Mouse (Mus musculus): ENCODE measurements around the gene Iscu.
A peak's percentile ranks its signal among the peaks of the same experiment; 100 is the strongest.
"Not testable (repeated sequence)": the region's sequence is repeated elsewhere in the genome, so short reads cannot be mapped to it uniquely, and the experiment has no call there.

Iscu gene

DNA sequence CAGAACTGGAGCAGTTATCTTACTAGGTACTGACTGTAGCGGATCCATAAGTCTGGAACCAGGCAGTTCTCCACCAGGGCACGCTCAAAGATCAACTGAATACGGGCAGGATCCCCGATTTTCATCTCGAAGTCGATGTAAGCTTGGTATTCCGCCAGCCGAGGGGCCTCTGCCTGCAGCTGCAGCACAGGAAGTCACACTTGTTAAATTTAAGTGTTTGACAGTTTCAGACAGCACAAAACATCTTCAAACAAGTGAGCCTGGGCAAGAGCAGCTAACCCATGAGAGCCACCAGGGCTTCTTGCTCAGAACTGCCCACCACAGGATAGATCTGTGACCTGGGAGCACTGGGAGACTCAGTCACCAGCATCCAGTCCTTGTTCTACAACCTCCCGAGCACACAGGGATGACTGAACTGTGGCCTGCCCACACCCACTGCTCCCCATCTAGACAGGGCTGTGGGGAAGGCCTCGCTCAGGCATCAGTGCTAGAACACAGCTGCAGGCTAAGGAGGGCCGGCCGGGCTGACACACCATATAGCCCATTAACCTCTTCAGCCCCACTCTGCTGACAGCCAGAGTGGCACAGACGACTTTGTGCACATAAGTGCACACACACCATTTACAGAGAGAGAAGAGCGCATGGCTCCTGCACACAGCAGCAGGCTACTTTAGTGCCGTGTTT is 17.1 kb upstream of the Iscu start:
- no peak for DNase-seq (ENCODE audit: low spot score)

DNA sequence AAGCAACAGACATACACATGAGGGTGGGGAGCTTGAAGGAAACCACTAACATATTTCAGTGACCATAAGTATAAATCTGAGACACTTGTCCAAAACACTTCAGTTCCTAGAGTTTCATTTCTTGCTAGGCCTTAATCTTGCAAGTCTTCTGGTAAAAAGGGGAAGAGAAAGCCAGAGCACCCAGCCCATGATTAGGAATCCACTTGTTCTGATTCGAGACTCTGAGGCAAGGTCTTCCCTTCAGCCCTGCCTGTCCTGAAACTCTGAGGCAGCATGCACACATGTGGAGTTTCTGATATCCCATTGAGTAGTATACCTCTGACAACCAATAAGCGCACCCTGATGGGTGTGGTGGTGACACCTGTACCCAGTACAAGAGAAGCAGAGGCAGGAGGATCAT is 11.0 kb upstream of the Iscu start:
- DNase-seq (ENCODE audit: low spot score): no peak

- DNase-seq (ENCODE audit: low spot score): no peak
Measured at GRCm38 (mm10) chr5:113764426-113764825, 8.1 kb upstream of the Iscu start.

DNA sequence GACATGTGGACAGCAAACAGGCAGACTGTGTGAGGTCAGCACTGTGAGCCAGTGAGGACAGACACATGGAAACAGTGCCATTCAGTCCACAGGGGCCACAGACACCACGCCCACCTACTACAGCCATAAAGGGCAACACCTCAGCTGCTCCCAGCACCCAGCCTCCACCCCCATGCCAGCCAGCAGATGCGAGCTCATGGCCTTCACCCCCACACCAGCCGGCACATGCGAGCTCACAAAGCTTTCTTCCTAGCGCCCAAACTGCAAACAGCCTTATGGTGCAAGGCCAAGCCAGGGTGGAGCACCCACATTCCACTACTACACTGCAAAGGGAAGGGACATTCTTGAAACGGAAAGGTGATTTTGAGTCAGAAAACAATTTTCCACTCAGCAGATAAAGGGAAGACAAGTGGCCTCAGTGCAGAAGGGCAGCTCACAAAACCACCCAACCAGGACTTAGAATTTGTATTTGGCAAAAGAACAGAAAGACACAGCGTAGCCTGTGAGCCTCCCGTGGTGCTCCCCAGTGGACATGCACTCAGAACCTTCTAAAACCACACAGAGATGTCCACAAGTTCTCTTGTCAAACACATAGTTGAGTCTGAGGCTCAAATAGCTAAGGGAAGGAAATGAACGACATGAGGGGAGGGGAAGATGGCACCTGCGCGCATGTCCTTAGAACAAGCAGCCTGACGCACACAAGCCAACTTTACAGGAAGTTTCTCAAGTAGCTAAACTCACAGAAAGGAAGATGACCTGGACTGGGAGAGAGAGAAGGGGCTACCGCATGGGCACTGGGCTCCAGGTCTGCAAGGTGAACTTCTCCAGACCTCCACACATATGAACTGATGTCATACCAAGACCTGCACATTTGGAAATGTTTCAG is 6.7 kb upstream of the Iscu start:
- DNase-seq (ENCODE audit: low spot score): no peak

DNA sequence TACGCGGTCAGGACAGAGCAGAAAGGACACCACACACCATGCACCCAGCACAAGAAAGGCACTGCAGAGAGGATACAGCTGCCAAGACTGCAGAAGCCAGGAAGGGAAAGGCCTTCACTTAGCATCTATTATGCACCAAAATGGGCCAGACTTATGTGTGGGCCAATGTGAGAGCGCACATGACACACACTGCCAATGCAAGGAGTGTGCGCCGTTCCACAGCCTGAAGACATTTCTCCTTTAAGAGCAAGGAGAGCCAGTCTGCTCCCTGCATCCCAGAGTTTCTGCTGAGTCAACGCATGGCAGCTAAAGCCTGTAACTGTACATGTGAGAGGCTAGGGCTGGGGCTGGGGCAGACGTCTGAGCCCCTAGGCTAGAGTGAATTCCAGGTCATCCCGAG is 3.7 kb upstream of the Iscu start:
- DNase-seq (ENCODE audit: low spot score): no peak

- peak; percentile 86 for DNase-seq (ENCODE audit: low spot score)
Measured at GRCm38 (mm10) chr5:113771213-113772162, 1.1 kb upstream of the Iscu start.

- no peak for DNase-seq (ENCODE audit: low spot score)
Measured at GRCm38 (mm10) chr5:113772905-113773519, 464 bp downstream of the Iscu start.

DNA sequence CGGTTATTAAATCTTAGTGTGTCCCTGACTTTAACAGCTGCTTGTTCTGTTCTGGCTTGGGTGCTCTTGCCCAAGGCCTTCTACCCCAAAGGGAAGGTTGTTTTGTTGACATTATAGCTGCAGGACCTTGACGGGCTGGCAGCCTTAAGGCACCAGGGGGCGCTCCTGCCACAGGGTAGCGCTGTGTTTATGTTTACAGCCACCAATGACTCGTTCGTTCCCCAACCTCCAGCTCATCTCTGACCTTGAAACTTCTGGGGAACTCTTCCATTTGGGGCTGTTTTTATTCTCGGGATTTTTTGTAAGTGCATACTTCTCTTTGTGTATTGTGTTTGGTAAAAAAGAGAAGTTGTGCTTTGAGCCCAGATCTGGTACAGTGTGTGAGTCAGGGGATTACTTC is 1.1 kb downstream of the Iscu start:
- peak; percentile 88 for DNase-seq (ENCODE audit: low spot score)

- no peak for DNase-seq (ENCODE audit: low spot score)
Measured at GRCm38 (mm10) chr5:113775585-113775984, 3.0 kb downstream of the Iscu start.

DNA sequence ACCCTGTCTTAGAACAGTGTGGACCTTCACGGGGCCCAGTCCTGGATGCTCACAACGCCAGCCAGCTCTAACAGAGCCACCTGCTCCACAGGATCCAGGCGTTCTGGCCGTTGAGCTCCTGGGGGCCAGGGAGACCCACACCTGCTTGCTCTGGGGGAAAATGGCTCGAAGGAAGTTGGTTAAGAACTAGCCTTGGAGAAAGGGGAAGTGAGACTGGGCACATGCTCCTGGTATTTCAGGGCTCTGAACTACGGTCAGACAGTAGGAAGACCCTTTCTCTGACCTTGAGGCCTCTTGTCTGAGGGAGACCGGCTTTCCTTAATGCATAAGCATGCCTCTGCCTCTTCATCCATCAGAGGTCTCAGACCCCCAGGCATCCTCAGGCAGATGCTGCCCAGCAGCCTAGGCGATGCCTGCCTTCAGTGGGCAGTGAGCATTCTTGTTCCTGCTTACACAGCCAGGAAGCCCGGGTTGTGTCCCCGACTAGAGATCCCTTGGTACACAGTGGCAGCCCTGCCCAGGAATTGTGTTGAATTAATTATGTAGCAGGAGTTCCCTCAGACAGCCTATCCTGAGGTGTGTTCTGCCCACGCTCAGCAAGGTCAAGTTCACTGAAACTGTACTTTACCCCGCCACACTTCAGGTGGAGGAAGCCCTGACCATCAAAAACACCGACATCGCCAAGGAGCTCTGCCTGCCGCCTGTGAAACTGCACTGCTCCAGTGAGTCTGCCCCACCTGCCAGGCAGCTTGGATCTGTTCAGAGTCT is 3.8 kb downstream of the Iscu start:
- DNase-seq (ENCODE audit: low spot score): no peak

- no peak for DNase-seq (ENCODE audit: low spot score)
Measured at GRCm38 (mm10) chr5:113776896-113777226, 4.3 kb downstream of the Iscu start.

GRCm38 (mm10) chr5:113777728-113778127 is 5.2 kb downstream of the Iscu start:
- DNase-seq (ENCODE audit: low spot score): not testable (repeated sequence)

DNA sequence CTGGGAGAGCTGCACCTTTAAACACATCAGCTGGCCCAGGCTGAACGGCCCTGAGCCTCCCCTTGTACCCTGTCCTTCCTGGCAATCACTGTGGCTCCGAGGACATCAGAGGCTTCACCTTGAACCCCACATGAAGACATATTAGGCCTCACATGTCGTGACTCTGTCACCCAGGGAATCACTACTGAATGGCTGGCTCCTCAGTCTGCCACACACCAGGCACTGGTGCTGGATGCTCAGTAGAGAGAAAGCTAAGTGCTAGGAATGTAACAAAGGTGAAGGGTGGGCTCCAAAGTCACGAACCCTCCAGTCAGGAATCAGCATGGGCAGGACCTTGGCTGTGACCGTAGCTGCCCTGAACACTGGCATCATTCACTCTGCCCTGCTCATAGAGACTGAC is 7.0 kb downstream of the Iscu start:
- no peak for DNase-seq (ENCODE audit: low spot score)

DNA sequence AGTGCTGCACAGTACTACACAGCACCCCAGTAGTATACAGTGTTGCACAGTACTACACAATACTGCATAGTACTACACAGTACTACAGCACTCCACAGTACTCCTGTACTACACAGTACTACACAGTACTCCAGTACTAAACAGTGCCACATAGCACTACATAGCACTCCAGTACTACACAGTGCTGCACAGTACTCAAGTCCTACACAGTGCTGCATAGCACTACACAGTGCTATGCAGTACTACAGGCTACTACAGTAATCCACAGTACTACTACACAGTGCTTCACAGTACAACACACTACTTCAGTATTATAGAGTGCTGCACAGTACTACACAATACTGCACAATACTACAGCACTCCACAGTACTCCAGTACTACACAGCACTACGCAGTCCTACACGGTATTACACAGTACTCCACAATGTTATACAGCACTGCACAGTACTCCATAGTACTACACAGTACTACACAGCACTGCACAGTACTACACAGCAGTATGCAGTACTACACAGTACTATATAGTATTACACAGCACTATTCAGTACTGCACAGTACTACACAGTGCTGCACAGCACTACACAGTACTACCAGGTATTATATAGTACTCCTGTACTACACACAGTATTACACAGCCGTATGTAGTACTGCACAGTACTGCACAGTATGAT is 7.7 kb downstream of the Iscu start:
- DNase-seq (ENCODE audit: low spot score): no peak

DNA sequence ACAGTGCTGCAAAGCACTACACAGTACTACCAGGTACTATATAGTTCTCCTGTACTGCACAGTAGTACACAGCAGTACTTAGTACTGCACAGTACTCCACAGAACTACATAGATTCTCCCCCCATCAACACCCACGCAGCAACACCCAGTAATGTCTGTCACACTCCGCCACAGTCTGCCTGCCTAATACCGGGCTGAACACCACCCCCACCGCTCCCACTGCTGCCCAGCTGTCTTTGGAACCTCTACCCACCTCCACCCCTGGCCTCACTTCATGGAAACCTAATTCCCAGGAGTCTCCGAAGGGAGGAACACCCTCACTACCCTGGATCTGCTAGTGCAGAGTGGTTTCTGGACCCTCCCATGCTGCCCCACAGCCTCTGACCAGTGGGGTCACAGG is 8.2 kb downstream of the Iscu start:
- no peak for DNase-seq (ENCODE audit: low spot score)

DNA sequence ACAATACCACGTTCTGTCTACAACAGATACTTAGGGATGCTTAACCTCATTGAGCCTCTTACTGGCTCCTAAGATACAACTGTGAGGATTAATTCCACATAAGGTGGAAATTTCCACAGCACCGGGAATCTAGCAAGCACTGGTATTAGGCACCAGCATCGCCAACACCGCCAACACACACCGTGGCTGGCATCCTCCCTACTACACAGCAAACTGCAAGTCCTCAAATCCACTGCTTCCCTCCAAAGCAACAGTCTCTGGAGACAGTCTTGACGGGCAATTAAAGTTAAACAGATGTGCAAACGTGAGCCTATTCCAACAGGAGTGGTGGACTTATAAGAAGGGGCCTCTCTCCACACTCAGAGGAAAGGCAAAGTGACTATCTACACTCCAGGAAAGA is 8.7 kb downstream of the Iscu start:
- no peak for DNase-seq (ENCODE audit: low spot score)

DNA sequence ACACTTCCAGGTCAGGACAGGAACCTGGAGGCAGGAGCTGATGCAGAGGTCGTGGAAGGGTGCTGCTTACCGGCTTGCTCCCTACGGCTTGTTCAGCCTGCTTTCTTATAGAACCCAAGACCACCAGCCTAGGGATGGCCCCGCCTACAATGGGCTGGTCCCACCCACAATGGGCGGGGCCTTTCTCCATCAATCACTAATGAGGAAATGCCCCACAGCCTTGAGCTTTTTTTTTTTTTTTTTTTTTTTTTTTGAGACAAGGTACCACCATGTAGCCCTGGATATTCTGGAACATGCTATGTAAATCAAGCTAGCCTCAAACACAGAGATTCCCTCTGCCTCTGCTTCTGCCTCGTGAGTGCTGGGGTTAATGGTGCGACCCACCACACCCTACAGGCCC is 9.3 kb downstream of the Iscu start:
- no peak for DNase-seq (ENCODE audit: low spot score)

DNA sequence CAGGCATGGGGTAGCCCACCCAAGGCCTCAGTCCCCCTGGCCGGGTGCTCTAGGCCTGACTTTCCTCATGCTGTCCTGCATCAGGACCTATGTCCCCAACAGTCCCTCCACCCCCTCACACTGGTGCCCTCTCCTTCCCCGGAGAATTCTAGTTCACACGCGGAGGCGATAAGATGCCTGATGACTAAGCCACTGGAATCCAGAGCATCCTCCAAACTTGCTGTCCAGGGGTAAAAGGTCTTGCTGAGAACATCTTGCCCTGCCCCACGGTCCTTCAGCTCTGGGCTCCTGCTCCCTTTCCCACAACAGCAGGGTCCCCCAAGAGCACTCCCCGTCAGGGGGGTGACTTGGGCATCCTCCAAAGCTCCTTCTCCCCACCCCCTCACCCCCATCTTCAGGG is 10.1 kb downstream of the Iscu start:
- no peak for DNase-seq (ENCODE audit: low spot score)

DNA sequence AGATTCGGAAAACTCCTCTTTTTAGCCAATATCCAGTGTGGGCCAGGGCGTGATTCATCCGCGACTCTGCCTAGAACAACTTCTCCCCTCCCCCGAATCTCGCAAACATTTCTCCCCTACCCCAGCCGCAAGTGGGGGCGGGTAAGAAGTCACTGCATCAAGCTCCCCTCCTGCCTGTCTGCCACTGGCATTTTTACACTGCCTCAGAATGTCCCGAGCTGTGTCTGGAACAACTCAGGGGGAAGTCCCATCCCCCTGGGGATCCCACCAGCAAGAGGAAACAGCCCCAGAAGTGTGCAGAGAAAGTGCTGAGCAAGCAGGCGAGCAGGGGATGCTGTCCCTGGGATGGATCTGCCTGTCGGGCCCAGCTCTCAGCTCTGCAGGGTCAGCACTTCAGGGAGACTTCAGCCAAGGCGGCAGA is 11.0 kb downstream of the Iscu start:
- no peak for DNase-seq (ENCODE audit: low spot score)

- not testable (repeated sequence) for DNase-seq (ENCODE audit: low spot score)
Measured at GRCm38 (mm10) chr5:113784104-113784503, 11.6 kb downstream of the Iscu start.

GRCm38 (mm10) chr5:113786985-113787384 is 14.4 kb downstream of the Iscu start:
- DNase-seq (ENCODE audit: low spot score): peak; percentile 70

Measured in T-cell, adult 2 months (primary cell).